Mouse (Mus musculus) hindbrain, embryonic 14.5 days (tissue): ENCODE measurements around the gene Larp6. TPM values are rescaled to one million over a fixed set of nuclear protein-coding genes. Genes with fewer than 3 reads are reported as not detected.

ENCODE experiments used
- ATAC-seq: fragments of 200-750 bp; cut with Nextera tagmentation; 2 replicates; pipeline ENCODE4 v1.8.0; 2017; ENCODE audit warnings: moderate number of reproducible peaks, mild to moderate bottlenecking, moderate TSS enrichment, moderate library complexity; ENCODE audit not compliant: low FRiP score
- DNase-seq: peaks from one replicate; pipeline ENCODE4 v3.0.0-alpha.2; 2015; ENCODE audit warnings: low spot score
- H3K27ac ChIP-seq: fragments of 300-500 bp; sonication (generic); 2 replicates; pipeline ENCODE4 v1.5.1; 2014; ENCODE audit warnings: mild to moderate bottlenecking, moderate library complexity
- H3K27me3 ChIP-seq: fragments of 300-500 bp; sonication (generic); 2 replicates; pipeline ENCODE4 v1.6.1; 2014; ENCODE audit warnings: mild to moderate bottlenecking, low read length, mixed read lengths; ENCODE audit not compliant: control insufficient read depth, insufficient read depth
- H3K36me3 ChIP-seq: fragments of 300-500 bp; sonication (generic); replicated peaks from 2 replicates; pipeline ENCODE4 v1.6.1; 2014; ENCODE audit not compliant: control insufficient read depth, insufficient read depth
- H3K4me1 ChIP-seq: fragments of 300-500 bp; sonication (generic); replicated peaks from 2 replicates; pipeline ENCODE4 v1.6.1; 2014; ENCODE audit warnings: antibody characterized with exemption, low read length, mixed read lengths; ENCODE audit not compliant: control insufficient read depth, insufficient read depth
- H3K4me2 ChIP-seq: fragments of 300-500 bp; sonication (generic); replicated peaks from 2 replicates; pipeline ENCODE4 v1.6.1; 2014; ENCODE audit warnings: mild to moderate bottlenecking, moderate library complexity
- H3K4me3 ChIP-seq: fragments of 300-500 bp; sonication (generic); replicated peaks from 2 replicates; pipeline ENCODE4 v1.5.1; 2014; ENCODE audit warnings: mild to moderate bottlenecking, low read length
- H3K9ac ChIP-seq: fragments of 300-500 bp; sonication (generic); 2 replicates; pipeline ENCODE4 v1.6.1; 2014
- H3K9me3 ChIP-seq: fragments of 300-500 bp; sonication (generic); 2 replicates; pipeline ENCODE4 v1.6.1; 2016; ENCODE audit warnings: low read length; ENCODE audit not compliant: control insufficient read depth
- WGBS: fragments of 180-500 bp; shearing (Covaris S2); extraction: QIAGEN DNeasy Blood & Tissue Kit; methylation state at CpG from one replicate; pipeline ENCODE4 v1.1.7; 2014; 5-methylcytosine and 5-hydroxymethylcytosine counted together
- polyA plus RNA-seq: library from polyadenylated mRNA; unstranded; fragments of >200 nt; fragmentation: Nextera tagmentation; extraction: Ambion mirVana; gene quantifications from 2 replicates; pipeline ENCODE4 v1.2.1, GENCODE M21; 2014

Larp6 gene
- polyA plus RNA-seq, 1 experiment from 2014 or later: 18.6 TPM

GRCm38 (mm10) chr9:60734321-60734720 lies 21.5 kb downstream of the Larp6 start:
- DNase-seq: no peak
- Histone ChIP-seq H3K9ac (no peak overlapping the region), H3K9me3 (no peaks in the 10 kb centered on the region), H3K4me3 (no peak overlapping the region), H3K36me3 (peaks cover 13% of the 10 kb centered on the region), H3K27ac (no peak overlapping the region), H3K4me2 (no peak overlapping the region), H3K4me1 (no peaks in the 10 kb centered on the region), H3K27me3 (no peaks in the 10 kb centered on the region)
- no peak for ATAC-seq
- 88% methylated on average over 2 of the region's 2 CpGs for WGBS

DNA sequence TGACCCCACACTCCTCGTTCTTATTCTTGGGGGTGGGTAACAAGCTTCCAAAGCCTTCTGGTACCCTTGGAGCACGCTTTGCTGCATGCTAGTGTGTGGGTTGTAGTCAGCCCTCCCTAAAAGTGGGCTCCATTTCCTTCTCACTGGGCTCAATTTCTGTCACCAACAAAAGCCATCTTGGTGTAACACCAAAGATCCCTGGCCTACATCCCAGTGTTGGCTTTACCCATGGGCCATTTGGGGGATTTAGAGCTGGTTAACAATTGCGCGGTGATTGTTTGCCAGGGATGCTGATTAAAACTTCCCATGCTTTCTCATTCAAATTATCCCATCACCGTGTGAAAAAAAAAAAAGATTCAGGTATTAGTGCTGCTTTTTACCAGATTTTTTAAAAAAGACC lies 26.3 kb downstream of the Larp6 start:
- 92% methylated on average over 5 of the region's 5 CpGs for WGBS
- Histone ChIP-seq H3K4me2 (no peak overlapping the region), H3K4me1 (no peaks in the 10 kb centered on the region), H3K27ac (no peak overlapping the region), H3K9ac (no peak overlapping the region), H3K36me3 (peaks cover 10% of the 10 kb centered on the region), H3K27me3 (no peaks in the 10 kb centered on the region), H3K4me3 (no peak overlapping the region), H3K9me3 (no peaks in the 10 kb centered on the region)
- DNase-seq: no peak
- no peak for ATAC-seq

- Histone ChIP-seq H3K27ac (no peak overlapping the region), H3K4me3 (no peak overlapping the region), H3K4me2 (no peak overlapping the region), H3K4me1 (no peaks in the 10 kb centered on the region), H3K9me3 (no peaks in the 10 kb centered on the region), H3K27me3 (no peaks in the 10 kb centered on the region), H3K36me3 (peaks cover 10% of the 10 kb centered on the region), H3K9ac (no peak overlapping the region)
- DNase-seq (no peak), ATAC-seq (no peak)
- 78% methylated on average over 10 of the region's 10 CpGs for WGBS
Observed at GRCm38 (mm10) chr9:60741436-60741835, 28.6 kb downstream of the Larp6 start.

- no peaks in the 10 kb centered on the region for H3K27me3 ChIP-seq
- 75% methylated on average over 9 of the region's 9 CpGs for WGBS
- no peaks in the 10 kb centered on the region for H3K4me1 ChIP-seq
- no peaks in the 10 kb centered on the region for H3K9me3 ChIP-seq
- ATAC-seq (no peak), DNase-seq (no peak)
- H3K9ac ChIP-seq: no peak overlapping the region
- H3K4me3 ChIP-seq: no peak overlapping the region
- peaks cover 3% of the 10 kb centered on the region for H3K36me3 ChIP-seq
- no peak overlapping the region for H3K4me2 ChIP-seq
- H3K27ac ChIP-seq: no peak overlapping the region
Observed at GRCm38 (mm10) chr9:60742516-60742915, 29.7 kb downstream of the Larp6 start.

- no peak for ATAC-seq
- no peak overlapping the region for H3K27ac ChIP-seq
- H3K4me2 ChIP-seq: no peak overlapping the region
Observed at GRCm38 (mm10) chr9:60743180-60743900, 30.6 kb downstream of the Larp6 start.

DNA sequence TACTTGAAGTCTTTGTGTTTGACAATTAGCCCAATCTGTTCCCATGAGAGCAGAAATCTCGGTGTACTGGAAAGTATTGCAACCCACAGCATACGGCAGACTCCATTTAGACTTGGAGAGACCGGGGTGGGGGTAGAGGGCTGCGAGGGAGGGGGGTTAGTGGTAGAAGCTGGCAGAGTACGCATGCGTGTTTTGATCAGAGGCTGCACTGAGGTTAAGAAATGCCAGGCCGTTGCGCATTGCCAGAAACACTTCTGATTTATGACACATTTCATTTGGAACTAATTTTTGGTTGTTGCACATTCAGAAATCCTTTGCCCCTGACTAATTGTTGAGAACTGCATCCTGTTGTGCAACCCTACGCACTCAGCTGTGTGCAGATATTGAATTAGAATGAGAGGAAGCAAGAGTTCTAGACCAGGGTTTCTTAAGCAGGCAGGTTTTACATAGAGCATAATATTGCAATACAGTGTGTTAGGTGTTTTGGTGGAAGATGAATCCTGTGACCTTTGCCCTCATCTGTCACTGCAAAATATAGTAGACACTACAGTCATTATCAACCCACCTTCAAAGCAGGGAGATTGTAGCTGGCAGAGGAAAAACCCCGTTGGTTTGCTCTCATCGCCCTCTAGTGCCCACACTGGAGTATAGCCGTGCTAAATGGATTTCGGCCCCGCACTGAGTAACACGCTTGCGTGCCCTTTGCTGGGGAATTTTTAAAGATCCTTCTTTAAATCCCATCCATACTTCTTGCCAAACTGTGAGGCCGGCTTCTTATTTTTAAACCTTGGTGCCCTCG lies 31.6 kb downstream of the Larp6 start:
- H3K4me2 ChIP-seq: no peak overlapping the region
- no peak overlapping the region for H3K4me3 ChIP-seq
- no peak overlapping the region for H3K9ac ChIP-seq
- no peaks in the 10 kb centered on the region for H3K9me3 ChIP-seq
- peak; percentile 79 for DNase-seq
- H3K27me3 ChIP-seq: no peaks in the 10 kb centered on the region
- H3K4me1 ChIP-seq: no peaks in the 10 kb centered on the region
- peak; percentile 24; the same call in 1 of the 2 replicates for ATAC-seq
- no peak overlapping the region for H3K27ac ChIP-seq
- WGBS: 42% methylated on average over 18 of the region's 18 CpGs
- no peaks in the 10 kb centered on the region for H3K36me3 ChIP-seq

More at GRCm38 (mm10) chr9:60743180-60743900, 30.6 kb downstream of the Larp6 start:
- Histone ChIP-seq H3K4me1 (no peaks in the 10 kb centered on the region), H3K36me3 (no peaks in the 10 kb centered on the region), H3K4me3 (no peak overlapping the region), H3K9ac (no peak overlapping the region), H3K27me3 (no peaks in the 10 kb centered on the region), H3K9me3 (no peaks in the 10 kb centered on the region)
- DNase-seq: no peak
- 68% methylated on average over 17 of the region's 17 CpGs for WGBS

GRCm38 (mm10) chr9:60744971-60745370 lies 32.2 kb downstream of the Larp6 start:
- Histone ChIP-seq H3K27ac (no peak overlapping the region), H3K36me3 (no peaks in the 10 kb centered on the region), H3K27me3 (no peaks in the 10 kb centered on the region), H3K9me3 (no peaks in the 10 kb centered on the region), H3K4me1 (no peaks in the 10 kb centered on the region), H3K4me2 (no peak overlapping the region), H3K4me3 (no peak overlapping the region), H3K9ac (no peak overlapping the region)
- DNase-seq: no peak
- WGBS: 56% methylated on average over 4 of the region's 4 CpGs
- no peak for ATAC-seq

DNA sequence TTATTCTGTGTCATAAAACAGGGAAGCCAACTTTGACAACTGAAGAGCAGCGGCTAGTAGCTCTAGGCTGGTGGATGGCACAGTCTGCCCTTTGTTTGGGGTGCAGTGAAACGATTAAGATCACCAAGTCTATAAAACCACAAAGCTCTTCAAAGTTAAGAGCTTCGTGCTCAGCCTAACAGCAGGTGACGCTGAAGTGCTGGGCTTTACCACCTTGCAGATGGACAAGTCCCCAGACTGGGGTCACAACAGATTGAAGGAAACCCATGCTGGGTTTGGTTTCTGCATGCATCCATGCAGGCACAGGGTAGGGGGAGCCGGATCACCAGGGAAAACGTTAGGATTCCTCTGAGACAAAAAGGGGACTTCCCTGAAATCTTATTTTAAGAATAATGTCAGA lies 33.8 kb downstream of the Larp6 start:
- H3K4me1 ChIP-seq: no peaks in the 10 kb centered on the region
- H3K4me3 ChIP-seq: no peak overlapping the region
- H3K27ac ChIP-seq: no peak overlapping the region
- no peak for DNase-seq
- 60% methylated on average over 6 of the region's 6 CpGs for WGBS
- H3K9me3 ChIP-seq: no peaks in the 10 kb centered on the region
- H3K4me2 ChIP-seq: no peak overlapping the region
- no peak overlapping the region for H3K9ac ChIP-seq
- ATAC-seq: no peak
- H3K27me3 ChIP-seq: no peaks in the 10 kb centered on the region
- no peaks in the 10 kb centered on the region for H3K36me3 ChIP-seq

GRCm38 (mm10) chr9:60747672-60748071 lies 34.9 kb downstream of the Larp6 start:
- H3K4me1 ChIP-seq: no peaks in the 10 kb centered on the region
- no peak overlapping the region for H3K27ac ChIP-seq
- H3K4me2 ChIP-seq: no peak overlapping the region
- no peak overlapping the region for H3K4me3 ChIP-seq
- no peak overlapping the region for H3K9ac ChIP-seq
- H3K27me3 ChIP-seq: no peaks in the 10 kb centered on the region
- DNase-seq: no peak
- H3K9me3 ChIP-seq: no peaks in the 10 kb centered on the region
- no peaks in the 10 kb centered on the region for H3K36me3 ChIP-seq
- WGBS: 90% methylated on average over 5 of the region's 5 CpGs
- ATAC-seq: no peak
